10 mouse cellular contexts compared by ENCODE assay signal in the genomic region with DNA sequence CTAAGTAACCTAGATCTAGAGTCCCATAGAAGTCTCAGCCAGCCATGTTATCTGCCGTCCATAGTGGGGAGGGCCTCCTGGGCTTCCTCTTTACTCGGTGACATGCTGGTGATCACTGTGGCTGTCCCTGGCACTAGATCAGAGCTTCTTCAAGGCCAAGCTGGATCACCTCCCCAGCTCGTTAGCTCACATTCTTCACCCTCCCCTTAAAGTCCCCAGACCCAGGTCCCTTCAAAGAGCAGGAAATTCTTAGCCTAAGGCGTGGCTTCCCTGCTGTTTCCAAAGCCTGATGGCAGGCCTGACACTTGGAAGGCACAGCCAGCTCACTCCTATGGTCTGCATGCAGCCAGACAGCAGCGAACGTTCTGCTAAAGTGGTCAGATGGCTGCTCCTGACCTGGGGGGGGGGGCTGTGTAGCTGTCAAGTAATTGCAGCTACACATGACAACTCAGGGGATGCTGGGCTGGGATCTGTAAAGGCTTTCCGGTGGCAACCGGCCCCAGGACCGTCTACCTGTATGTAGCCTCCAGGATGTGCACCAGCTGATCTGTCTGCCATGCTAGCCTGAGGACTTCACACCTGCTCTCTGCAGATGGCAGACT.
DNase-seq lines count a peak whose midpoint lies in the region; ATAC-seq and TF ChIP-seq lines count a peak whose summit lies in the region.
"Had no signal": no experiment of that assay in that cellular context is flagged by ENCODE, and none has a peak within 500 bp of the region (broad histone marks: within the 10 kb centered on the region; RNA-seq: fewer than 3 reads in every experiment).

No protein-coding gene starts in this region.

- H3K9me3 ChIP-seq in lung, embryonic 14.5 days (ENCODE audit: low read depth, low read length), result no peaks in the 10 kb centered on the region
- H3K9me3 ChIP-seq: forebrain, embryonic 13.5 days had no signal

- intact Hi-C loops in heart, postnatal 36 days (cut with DNase I), result no loop called here

- peak; percentile 36; the same call in 1 of the 2 replicates for ATAC-seq in lung, embryonic 14.5 days (ENCODE audit: insufficient read depth)
- ATAC-seq: forebrain, embryonic 13.5 days had no signal

- no peak overlapping the region for H3K4me3 ChIP-seq in lung, embryonic 14.5 days (ENCODE audit: low read depth, low read length)
- H3K4me3 ChIP-seq in brown adipose tissue, adult 24 weeks (ENCODE audit: insufficient read depth, low read depth, low read length), result no peak overlapping the region
- H3K4me3 ChIP-seq: forebrain, embryonic 13.5 days had no signal

- H3K4me2 ChIP-seq in lung, embryonic 14.5 days, result no peak overlapping the region
- H3K4me2 ChIP-seq: forebrain, embryonic 13.5 days had no signal

- 0 out of 2 replicates have a peak overlapping the region, but pooled peaks have one; percentile 55 for H3K27ac ChIP-seq in lung, embryonic 14.5 days (ENCODE audit: low read depth)
- peak overlapping the region; percentile 77 for H3K27ac ChIP-seq in brown adipose tissue, adult 24 weeks (replicated peaks; ENCODE audit: low read depth, low read length)
- H3K27ac ChIP-seq: forebrain, embryonic 13.5 days had no signal

- H3K36me3 ChIP-seq in lung, embryonic 14.5 days (ENCODE audit: insufficient read depth), result no peaks in the 10 kb centered on the region

- no peak for TF ChIP-seq CTCF in lung, embryonic 14.5 days (IDR thresholded peaks at IDR 0.05; ENCODE audit: low read depth)

- no peaks in the 10 kb centered on the region for H3K27me3 ChIP-seq in lung, embryonic 14.5 days (ENCODE audit: insufficient read depth, low read length)
- H3K27me3 ChIP-seq: forebrain, embryonic 13.5 days had no signal

- DNase-seq in heart, adult 11 months, result peak; percentile 96
- no peak for DNase-seq in heart, postnatal 36 days
- peak; percentile 77 for DNase-seq in lung, embryonic 14.5 days
- DNase-seq in lung, postnatal 14 days, result no peak
- peak; percentile 72 for DNase-seq in lung, postnatal 10 days
- no peak for DNase-seq in right cerebral cortex, postnatal 25 days
- no peak for DNase-seq in ovary, postnatal 36 days (ENCODE audit: low spot score)
- DNase-seq: thymus, postnatal 25 days had no signal

- 28% methylated on average over 9 of the region's 9 CpGs for WGBS in lung, embryonic 14.5 days

- H3K9ac ChIP-seq in lung, embryonic 14.5 days, result no peak overlapping the region
- H3K9ac ChIP-seq: forebrain, embryonic 13.5 days had no signal

- peaks cover 27% of the 10 kb centered on the region for H3K4me1 ChIP-seq in lung, embryonic 14.5 days (ENCODE audit: insufficient read depth)
- peaks cover 18% of the 10 kb centered on the region for H3K4me1 ChIP-seq in brown adipose tissue, adult 24 weeks (ENCODE audit: control insufficient read depth, insufficient read depth, insufficient read length, low read length)

Comparison
In these comparisons a context has a peak if more than half of its experiments do, and no peak if none do; other contexts are left out.
1. DNase-seq: peak in heart, adult 11 months (single experiment), lung, embryonic 14.5 days (single experiment) and lung, postnatal 10 days (single experiment); none in heart, postnatal 36 days (0 of 2), lung, postnatal 14 days (single experiment), right cerebral cortex, postnatal 25 days (single experiment) and ovary, postnatal 36 days (single experiment).